12 mouse cellular contexts compared by ENCODE assay signal in the genomic region with DNA sequence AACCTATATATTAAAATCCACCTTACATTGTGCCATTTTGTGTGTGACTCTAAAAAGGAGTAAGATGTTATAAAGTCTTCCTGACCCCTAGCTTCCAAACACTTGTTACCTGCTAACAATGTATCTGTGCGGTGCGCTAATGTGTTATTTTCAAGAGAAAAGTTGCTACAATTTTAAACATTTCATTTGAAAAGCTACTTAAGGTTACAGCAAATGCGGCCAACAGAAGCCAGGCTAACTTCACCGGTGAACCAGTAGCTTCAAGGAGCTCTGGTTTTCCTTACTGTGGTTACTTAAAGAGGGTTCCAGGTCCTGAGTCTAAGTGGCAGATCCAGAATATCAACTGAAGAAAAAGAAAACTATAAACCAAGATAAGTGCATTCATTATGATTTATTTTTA. TPM values are rescaled to one million over a fixed set of nuclear protein-coding genes. Genes with fewer than 3 reads are reported as not detected.
A peak's percentile ranks its signal among the peaks of the same experiment; 100 is the strongest.
DNase-seq lines count a peak whose midpoint lies in the region; ATAC-seq and TF ChIP-seq lines count a peak whose summit lies in the region.
"Had no signal": no experiment of that assay in that cellular context is flagged by ENCODE, and none has a peak within 500 bp of the region (broad histone marks: within the 10 kb centered on the region; RNA-seq: fewer than 3 reads in every experiment).

No protein-coding gene starts in this region.

- DNase-seq in intestine, embryonic 14.5 days (ENCODE audit: low spot score) = no peak
- DNase-seq in embryonic facial prominence, embryonic 14.5 days (ENCODE audit: low spot score) = no peak
- DNase-seq in natural killer cell, adult 2 months (ENCODE audit: low spot score in 2 of 2) = no peak
- no peak for DNase-seq in thymus, postnatal 14 days
- no peak for DNase-seq in kidney, adult 2 months
- DNase-seq: adrenal gland, adult 2 months; cerebellum, postnatal 10 days; lung, adult 2 months had no signal

- H3K27me3 ChIP-seq in intestine, embryonic 14.5 days (replicated peaks; ENCODE audit: control insufficient read depth, insufficient read depth, low read length) = no peaks in the 10 kb centered on the region
- no peaks in the 10 kb centered on the region for H3K27me3 ChIP-seq in intestine, postnatal 0 days (replicated peaks; ENCODE audit: control insufficient read depth, insufficient read depth, low read length)
- H3K27me3 ChIP-seq in E14TG2a.4 (ENCODE audit: insufficient read depth, low read length) = 0 out of 2 replicates have a peak, but pooled peaks cover 4% of the 10 kb centered on the region
- H3K27me3 ChIP-seq in embryonic facial prominence, embryonic 14.5 days (replicated peaks; ENCODE audit: control insufficient read depth, insufficient read depth, low read length) = no peaks in the 10 kb centered on the region
- no peaks in the 10 kb centered on the region for H3K27me3 ChIP-seq in liver, embryonic 16.5 days (ENCODE audit: control insufficient read depth, insufficient read depth, low read depth, low read length)
- H3K27me3 ChIP-seq in kidney, adult 2 months (replicated peaks; ENCODE audit: control insufficient read depth, insufficient read depth, low read length) = no peaks in the 10 kb centered on the region

- no peaks in the 10 kb centered on the region for H3K9me3 ChIP-seq in intestine, embryonic 14.5 days (ENCODE audit: control insufficient read depth, low read length)
- H3K9me3 ChIP-seq in intestine, postnatal 0 days (ENCODE audit: control insufficient read depth) = no peaks in the 10 kb centered on the region
- no peaks in the 10 kb centered on the region for H3K9me3 ChIP-seq in E14TG2a.4 (ENCODE audit: low read length)
- no peaks in the 10 kb centered on the region for H3K9me3 ChIP-seq in embryonic facial prominence, embryonic 14.5 days (ENCODE audit: control insufficient read depth, low read length)
- no peaks in the 10 kb centered on the region for H3K9me3 ChIP-seq in liver, embryonic 16.5 days (replicated peaks; ENCODE audit: control insufficient read depth, low read length)
- H3K9me3 ChIP-seq: G1E had no signal

- no peak for TF ChIP-seq CTCF in intestine, postnatal 0 days (IDR thresholded peaks at IDR 0.05; ENCODE audit: low read depth)
- no peak for TF ChIP-seq CTCF in E14TG2a.4 (conservative IDR thresholded peaks at IDR 0.05; ENCODE audit: low read length)
- no peak for TF ChIP-seq CTCF in kidney, adult 2 months (conservative IDR thresholded peaks at IDR 0.05; ENCODE audit: insufficient read depth, insufficient read length, low read depth, low read length)

- 0 out of 2 replicates have a peak overlapping the region, but pooled peaks have one; percentile 90 for H3K4me3 ChIP-seq in intestine, embryonic 14.5 days (ENCODE audit: low read depth, low read length)
- no peak overlapping the region for H3K4me3 ChIP-seq in intestine, postnatal 0 days (ENCODE audit: low read depth, low read length)
- H3K4me3 ChIP-seq in E14TG2a.4 (replicated peaks; ENCODE audit: low read length) = peak overlapping the region; percentile 89
- H3K4me3 ChIP-seq in embryonic facial prominence, embryonic 14.5 days (ENCODE audit: low read depth, low read length) = no peak overlapping the region
- H3K4me3 ChIP-seq in liver, embryonic 16.5 days (ENCODE audit: low read depth, low read length) = no peak overlapping the region
- H3K4me3 ChIP-seq in kidney, adult 2 months (ENCODE audit: insufficient read depth, low read depth, low read length) = no peak overlapping the region

- peaks cover 24% of the 10 kb centered on the region for H3K4me1 ChIP-seq in intestine, embryonic 14.5 days (replicated peaks; ENCODE audit: control insufficient read depth, insufficient read depth, low read length)
- peaks cover 6% of the 10 kb centered on the region for H3K4me1 ChIP-seq in intestine, postnatal 0 days (replicated peaks; ENCODE audit: control insufficient read depth, insufficient read depth, low read length)
- H3K4me1 ChIP-seq in E14TG2a.4 (replicated peaks; ENCODE audit: low read depth, low read length) = peaks cover 34% of the 10 kb centered on the region
- peaks cover 16% of the 10 kb centered on the region; the same call in 1 of the 2 replicates for H3K4me1 ChIP-seq in embryonic facial prominence, embryonic 14.5 days (ENCODE audit: control insufficient read depth, insufficient read depth, low read length)
- H3K4me1 ChIP-seq in liver, embryonic 16.5 days (ENCODE audit: control insufficient read depth, low read depth, low read length) = peaks cover 32% of the 10 kb centered on the region
- H3K4me1 ChIP-seq in kidney, adult 2 months (ENCODE audit: control insufficient read depth, insufficient read depth, low read length) = peaks cover 11% of the 10 kb centered on the region; the same call in 1 of the 2 replicates

- H3K4me2 ChIP-seq in intestine, embryonic 14.5 days (ENCODE audit: low read length) = peak overlapping the region; percentile 58
- H3K4me2 ChIP-seq in intestine, postnatal 0 days (replicated peaks; ENCODE audit: low read depth) = no peak overlapping the region; the same call in 1 of the 2 replicates
- H3K4me2 ChIP-seq in embryonic facial prominence, embryonic 14.5 days (ENCODE audit: low read depth, low read length) = peak overlapping the region; percentile 67; the same call in 1 of the 2 replicates
- 0 out of 2 replicates have a peak overlapping the region, but pooled peaks have one; percentile 74 for H3K4me2 ChIP-seq in liver, embryonic 16.5 days (ENCODE audit: low read depth, low read length)

- H3K27ac ChIP-seq in intestine, embryonic 14.5 days (ENCODE audit: low read depth) = no peak overlapping the region
- H3K27ac ChIP-seq in intestine, postnatal 0 days (ENCODE audit: low read depth, low read length) = no peak overlapping the region
- no peak overlapping the region for H3K27ac ChIP-seq in embryonic facial prominence, embryonic 14.5 days (replicated peaks; ENCODE audit: low read depth, low read length)
- no peak overlapping the region for H3K27ac ChIP-seq in liver, embryonic 16.5 days (ENCODE audit: low read length)
- no peak overlapping the region for H3K27ac ChIP-seq in kidney, adult 2 months (ENCODE audit: insufficient read depth, low read depth, low read length)

- no peak for ATAC-seq in intestine, embryonic 14.5 days (replicated peaks; ENCODE audit: low FRiP score, low TSS enrichment, low read depth)
- no peak for ATAC-seq in intestine, postnatal 0 days
- no peak for ATAC-seq in embryonic facial prominence, embryonic 14.5 days (ENCODE audit: low read depth)
- ATAC-seq in liver, embryonic 16.5 days (ENCODE audit: low read depth) = no peak

- no peak for TF ChIP-seq POLR2A in kidney, adult 2 months (IDR thresholded peaks at IDR 0.05; ENCODE audit: low read depth, low read length)

- H3K9ac ChIP-seq in intestine, embryonic 14.5 days (ENCODE audit: low read length) = no peak overlapping the region
- no peak overlapping the region for H3K9ac ChIP-seq in intestine, postnatal 0 days (ENCODE audit: low read depth, low read length)
- H3K9ac ChIP-seq in embryonic facial prominence, embryonic 14.5 days (ENCODE audit: low read depth, low read length) = no peak overlapping the region
- no peak overlapping the region for H3K9ac ChIP-seq in liver, embryonic 16.5 days (ENCODE audit: low read depth, low read length)

- 94% methylated on average over 4 of the region's 4 CpGs for WGBS in intestine, embryonic 14.5 days
- 90% methylated on average over 4 of the region's 4 CpGs for WGBS in intestine, postnatal 0 days
- WGBS in embryonic facial prominence, embryonic 14.5 days = 97% methylated on average over 4 of the region's 4 CpGs
- WGBS in liver, embryonic 16.5 days (ENCODE audit: insufficient replicate concordance) = 85% methylated on average over 4 of the region's 4 CpGs
- WGBS in kidney, adult 2 months = 89% methylated on average over 4 of the region's 4 CpGs

- H3K36me3 ChIP-seq in intestine, embryonic 14.5 days (ENCODE audit: control insufficient read depth, insufficient read depth, low read length) = no peaks in the 10 kb centered on the region
- no peaks in the 10 kb centered on the region for H3K36me3 ChIP-seq in intestine, postnatal 0 days (ENCODE audit: control insufficient read depth, insufficient read depth)
- no peaks in the 10 kb centered on the region for H3K36me3 ChIP-seq in E14TG2a.4 (ENCODE audit: insufficient read depth, low read length)
- no peaks in the 10 kb centered on the region for H3K36me3 ChIP-seq in embryonic facial prominence, embryonic 14.5 days (ENCODE audit: control insufficient read depth, insufficient read depth, low read length)
- no peaks in the 10 kb centered on the region for H3K36me3 ChIP-seq in liver, embryonic 16.5 days (ENCODE audit: control insufficient read depth, insufficient read depth)
- no peaks in the 10 kb centered on the region for H3K36me3 ChIP-seq in kidney, adult 2 months (ENCODE audit: control insufficient read depth, insufficient read depth, low read length)

RNA-seq across cellular contexts. Expression of gene Nr2c2, which starts 1.2 kb away (rescaled TPM):
- polyA plus RNA-seq in intestine, embryonic 14.5 days (2014; fragmentation: Nextera tagmentation; extraction: Ambion mirVana) = 19.9 and 22.8 TPM in 2 replicates
- 8.1 and 9.6 TPM in 2 replicates for polyA plus RNA-seq in intestine, postnatal 0 days (2015; fragmentation: Nextera tagmentation; extraction: Ambion mirVana)
- polyA plus RNA-seq in embryonic facial prominence, embryonic 14.5 days (2014; fragmentation: Nextera tagmentation; extraction: Ambion mirVana) = 20.2 and 20.6 TPM in 2 replicates
- polyA plus RNA-seq in liver, embryonic 16.5 days (2015; fragmentation: Nextera tagmentation; extraction: Ambion mirVana) = 3.9 and 4.3 TPM in 2 replicates
- 14.5 and 15.5 TPM in 2 replicates for polyA plus RNA-seq in kidney, adult 2 months (2012; rRNA removed)

Comparison
In these comparisons a context has a peak if more than half of its experiments do, and no peak if none do; other contexts are left out.
1. H3K4me3 ChIP-seq: peak in intestine, embryonic 14.5 days (single experiment) and E14TG2a.4 (single experiment); none in intestine, postnatal 0 days (single experiment), embryonic facial prominence, embryonic 14.5 days (single experiment), liver, embryonic 16.5 days (single experiment) and kidney, adult 2 months (single experiment).